Mouse (Mus musculus) cerebellum, adult 9-10 months (tissue): ENCODE measurements around the gene Wfdc17.

ENCODE experiments used
- DNase-seq: peaks from one replicate; pipeline ENCODE4 v3.0.0; 2022

Wfdc17 gene

DNA sequence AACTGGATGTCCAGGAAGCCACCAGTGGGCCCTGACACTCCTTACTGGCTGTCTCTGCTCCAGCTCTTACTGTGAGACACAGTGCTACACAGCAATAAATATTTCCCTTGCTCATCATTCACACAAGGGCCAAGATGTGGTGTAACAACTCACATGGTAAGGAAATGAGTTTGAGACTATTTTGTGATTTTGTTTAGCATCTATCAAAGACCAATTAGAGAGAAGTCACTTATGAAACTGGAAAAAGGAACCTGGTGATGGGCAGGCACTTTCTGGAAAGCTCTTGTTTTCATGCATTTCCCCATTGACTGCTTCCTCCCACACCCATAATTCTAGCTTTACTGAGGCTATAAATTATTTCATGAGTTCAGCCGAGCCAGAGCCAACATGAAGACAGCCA, at the start of gene Wfdc17:
Gene Wfdc17, plus strand, starts transcription at position 287 of the 400 bp plus-strand sequence.
- no peak for DNase-seq

DNA sequence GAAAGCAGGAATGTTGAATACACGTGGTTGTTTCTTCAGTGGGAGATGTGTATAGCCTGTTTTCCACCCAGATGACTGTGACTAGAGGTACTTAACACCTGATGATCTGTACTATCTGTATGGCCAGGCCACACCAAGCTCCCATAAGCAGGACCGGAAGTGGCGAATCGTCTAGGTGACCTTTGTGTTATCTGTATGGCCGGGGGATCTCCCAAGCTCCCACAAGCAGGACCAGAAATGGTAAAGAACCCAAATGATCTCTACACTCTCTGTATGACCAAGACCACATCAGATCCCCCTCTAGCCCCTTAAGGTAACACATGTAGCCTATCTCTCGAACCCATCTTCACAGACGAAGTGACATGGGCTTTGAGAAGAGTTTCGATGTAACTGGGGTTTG, 49.2 kb upstream of the Wfdc17 start:
- DNase-seq, result no peak

DNA sequence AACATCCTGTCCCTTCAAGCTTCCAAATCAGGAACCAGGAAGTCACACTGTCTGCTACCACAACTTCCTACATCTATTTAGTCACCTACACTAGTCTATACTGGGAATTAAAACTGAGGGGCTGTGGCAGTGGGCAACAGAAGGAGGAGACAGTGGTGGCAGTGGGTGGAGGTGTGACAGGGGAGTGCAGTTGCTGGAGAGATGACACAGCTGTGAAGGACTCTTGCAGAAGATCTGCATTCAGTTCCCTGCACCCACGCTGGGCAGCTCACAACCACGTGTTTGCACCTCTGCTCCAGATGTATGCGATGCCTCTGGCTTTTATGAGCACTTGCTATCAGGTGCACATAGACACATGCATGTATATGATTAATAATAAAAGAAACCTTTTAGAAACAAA, 46.3 kb upstream of the Wfdc17 start:
- no peak for DNase-seq

DNA sequence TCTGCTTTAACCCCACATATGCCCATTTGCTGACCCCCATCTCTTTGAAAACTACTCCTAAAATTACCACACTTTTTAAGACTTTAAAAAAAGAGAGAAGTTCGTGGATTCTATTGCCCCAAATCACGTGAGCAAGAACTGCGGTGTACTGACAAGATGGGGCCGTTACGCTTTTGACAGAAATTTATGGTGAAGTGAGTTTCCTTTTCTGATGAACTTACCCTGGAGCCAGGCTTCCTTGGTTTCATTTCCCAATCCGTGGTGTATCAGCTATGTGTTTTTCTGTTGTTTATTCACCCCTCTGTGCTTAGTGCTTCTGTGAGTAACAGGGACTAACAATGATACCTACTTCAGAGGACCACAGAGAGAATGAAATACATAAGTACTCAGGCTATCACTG, 45.0 kb upstream of the Wfdc17 start:
- no peak for DNase-seq

DNA sequence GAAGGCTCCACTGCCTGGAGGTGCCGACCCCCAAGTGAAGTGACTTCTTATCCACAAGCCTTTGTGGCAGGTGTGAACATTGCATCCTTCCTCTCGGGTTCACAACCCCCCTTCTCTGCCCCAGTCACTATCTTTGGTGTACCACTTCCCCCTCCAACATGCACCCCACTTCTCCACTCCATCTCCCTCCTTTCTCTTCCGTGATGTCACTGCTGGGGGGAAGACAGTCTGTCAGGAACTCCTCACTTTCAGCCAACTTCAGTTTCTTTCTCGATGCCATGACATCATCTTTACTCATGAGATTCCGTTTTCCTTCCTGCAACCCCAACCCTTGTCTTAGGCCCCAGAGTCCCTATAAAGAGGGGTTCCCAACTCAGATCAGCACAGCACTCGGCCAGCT, 41.6 kb upstream of the Wfdc17 start, which contains the start of gene Ccl4:
Gene Ccl4, plus strand, starts transcription at position 381 of the 400 bp plus-strand sequence.
- DNase-seq, result no peak

DNA sequence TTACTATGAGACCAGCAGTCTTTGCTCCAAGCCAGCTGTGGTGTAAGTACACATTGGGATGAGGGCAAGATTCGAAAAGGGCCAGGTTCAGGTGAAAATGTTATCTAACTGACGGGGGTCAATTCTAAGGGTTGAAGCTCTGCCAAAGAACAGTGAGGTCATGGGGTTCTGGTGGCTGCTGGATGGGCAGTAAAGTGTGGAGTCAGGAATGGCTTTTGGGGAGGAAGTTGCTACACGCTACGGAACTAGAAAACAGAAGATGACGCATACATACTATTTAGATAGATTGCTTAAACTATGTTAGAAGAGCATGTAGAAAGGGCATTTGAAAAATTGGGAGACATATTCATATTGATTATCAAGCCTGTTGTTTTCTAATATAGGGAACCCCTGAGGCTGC, 40.3 kb upstream of the Wfdc17 start:
- DNase-seq, result no peak

DNA sequence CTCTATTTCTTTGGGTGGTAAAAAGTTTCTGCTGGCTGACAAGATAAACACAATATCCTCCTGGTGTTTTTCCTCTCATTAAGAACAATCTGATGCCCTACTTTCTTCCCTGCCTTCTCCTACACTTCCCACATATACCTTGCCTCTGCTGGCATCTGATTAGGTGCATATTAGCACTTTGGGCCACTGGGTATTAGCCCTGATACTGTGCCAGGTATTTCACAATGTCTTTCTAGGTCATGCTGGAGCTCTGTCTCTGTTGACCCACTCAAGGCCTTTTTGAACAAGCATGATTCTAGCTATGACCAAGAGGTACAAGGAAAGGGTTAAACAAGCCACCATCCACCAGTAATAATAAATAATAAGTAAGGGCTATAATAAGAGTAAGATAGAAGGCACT, 32.0 kb upstream of the Wfdc17 start:
- DNase-seq, result peak; percentile 8

DNA sequence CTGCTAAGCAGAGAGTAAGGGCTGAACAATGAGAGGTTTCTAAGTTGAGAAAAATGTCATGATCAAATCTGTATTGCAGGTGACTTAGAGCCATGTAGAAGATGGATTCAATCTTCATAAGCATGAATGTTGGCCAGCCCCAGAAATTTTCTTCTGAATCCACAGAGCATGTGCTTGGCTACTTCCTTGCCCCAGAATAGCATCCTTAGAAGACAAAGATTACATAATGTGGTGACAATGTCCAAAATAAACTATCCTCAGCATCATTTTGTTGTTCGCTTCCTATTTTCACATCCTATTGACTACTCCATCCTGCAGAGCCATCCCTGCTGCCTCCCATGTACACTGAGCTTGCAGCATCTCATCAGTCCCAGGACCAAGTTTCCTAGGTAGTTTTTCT, 28.1 kb upstream of the Wfdc17 start:
- DNase-seq, result no peak

DNA sequence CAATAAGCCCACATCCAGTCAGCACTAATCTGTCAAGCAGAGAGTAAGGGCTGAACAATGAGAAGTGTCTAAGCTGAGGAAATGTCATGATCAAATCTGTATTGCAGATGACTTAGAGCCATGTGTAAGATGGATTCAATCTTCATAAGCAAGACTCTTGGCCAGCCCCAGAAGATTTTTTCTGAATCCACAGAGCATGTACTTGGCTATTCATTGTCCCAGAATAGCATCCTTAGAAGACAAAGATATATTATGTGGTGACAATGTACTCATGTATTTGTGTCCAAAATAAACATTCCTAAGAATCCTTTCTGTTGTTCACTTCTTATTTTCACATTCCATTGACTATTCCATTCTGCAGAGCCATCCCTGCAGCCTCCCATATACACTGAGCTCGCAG, 13.9 kb upstream of the Wfdc17 start:
- no peak for DNase-seq

DNA sequence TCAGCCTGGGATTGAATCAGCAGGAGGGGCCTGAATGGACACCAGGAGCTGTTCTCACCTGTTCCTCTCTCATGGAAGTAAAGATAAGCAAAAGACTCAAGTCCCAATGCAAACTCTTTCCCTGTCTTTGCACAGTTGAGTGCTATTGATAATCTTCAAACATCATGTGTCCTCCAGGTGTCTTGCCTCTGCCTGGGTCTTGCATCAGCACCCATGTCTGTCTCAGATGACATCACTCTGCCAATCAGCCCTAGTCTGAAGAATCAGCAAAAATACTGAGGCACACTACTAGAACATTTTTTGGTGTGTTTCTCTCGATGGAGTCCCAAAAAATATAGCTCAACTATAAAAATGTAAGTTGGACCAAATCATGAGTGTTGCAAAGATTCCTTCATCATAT, 11.8 kb upstream of the Wfdc17 start:
- DNase-seq, result no peak

DNA sequence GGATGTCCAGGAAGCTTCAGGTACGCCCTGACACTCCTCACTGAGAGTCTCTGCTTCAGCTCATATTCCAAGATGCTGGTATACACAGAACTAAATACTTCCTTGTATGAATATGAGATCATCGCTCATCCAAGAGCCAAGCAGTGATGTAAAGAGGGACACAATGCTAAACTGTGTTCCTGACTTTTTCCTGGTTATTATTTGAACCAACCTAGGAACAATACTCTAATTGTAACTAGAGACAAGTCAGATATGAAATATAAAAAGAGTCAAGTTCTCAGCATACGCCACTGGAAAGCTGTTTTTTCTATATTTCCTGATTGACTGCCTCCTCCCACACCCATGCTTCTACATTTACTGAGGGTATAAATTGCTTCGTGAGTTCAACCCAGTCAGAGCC, 4.9 kb downstream of the Wfdc17 start, which contains the start of gene Wfdc18:
Gene Wfdc18, plus strand, starts transcription at position 301 of the 400 bp plus-strand sequence.
- DNase-seq, result no peak

DNA sequence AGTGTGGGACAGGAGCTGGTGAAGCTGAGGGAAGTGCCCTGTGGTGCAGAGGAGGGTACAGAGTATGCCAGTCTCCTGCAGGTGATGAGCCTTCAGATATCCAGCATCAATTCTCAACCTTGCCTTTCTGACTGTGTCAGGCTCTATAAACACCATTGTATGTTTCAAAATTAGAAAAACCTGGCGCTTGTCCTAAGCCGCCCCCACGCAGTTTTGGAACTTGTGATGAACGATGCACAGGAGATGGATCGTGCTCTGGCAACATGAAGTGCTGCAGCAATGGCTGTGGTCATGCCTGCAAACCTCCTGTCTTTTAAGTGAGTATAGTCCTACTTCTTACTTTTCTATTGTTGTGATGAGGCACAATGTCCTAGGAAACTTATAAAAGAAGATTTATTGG, 5.9 kb downstream of the Wfdc17 start:
- no peak for DNase-seq

DNA sequence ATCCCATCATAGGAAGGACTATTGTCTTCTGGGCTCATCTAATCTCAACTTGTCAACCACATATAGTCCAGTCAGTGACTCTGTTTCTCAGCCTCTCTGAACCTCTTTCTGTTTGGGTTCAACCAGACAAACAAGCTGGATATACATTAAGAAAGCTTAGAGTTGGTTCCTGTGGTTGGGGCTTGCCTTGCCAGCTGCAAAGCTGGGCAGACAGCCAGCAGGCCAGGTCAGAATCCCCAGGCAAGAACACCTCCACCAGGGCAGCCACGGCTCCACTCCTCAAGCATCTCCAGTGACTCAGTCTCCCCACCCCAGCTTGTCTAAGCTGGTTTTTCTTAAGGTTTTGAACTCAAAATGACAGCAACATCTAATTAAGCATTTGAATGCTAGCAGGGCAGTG, 8.9 kb downstream of the Wfdc17 start:
- DNase-seq, result no peak

DNA sequence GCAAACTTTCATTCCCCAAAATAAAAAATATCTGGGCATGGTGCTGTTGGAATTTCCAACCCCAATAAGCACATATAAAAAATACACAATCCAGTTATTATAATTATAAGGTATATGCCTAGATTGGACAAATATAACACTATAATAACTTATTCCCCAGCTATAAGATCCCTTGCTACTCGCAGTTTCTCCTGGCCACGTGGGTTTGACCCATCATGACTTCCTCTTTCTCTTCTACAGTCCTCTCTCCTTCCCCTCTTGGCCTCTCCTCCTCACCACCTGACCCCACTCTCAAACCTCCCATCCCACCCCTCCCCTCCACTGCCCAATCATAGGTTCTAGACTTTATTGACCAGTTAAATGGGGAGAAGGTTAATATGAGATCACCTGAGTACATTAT, 10.1 kb downstream of the Wfdc17 start:
- no peak for DNase-seq

DNA sequence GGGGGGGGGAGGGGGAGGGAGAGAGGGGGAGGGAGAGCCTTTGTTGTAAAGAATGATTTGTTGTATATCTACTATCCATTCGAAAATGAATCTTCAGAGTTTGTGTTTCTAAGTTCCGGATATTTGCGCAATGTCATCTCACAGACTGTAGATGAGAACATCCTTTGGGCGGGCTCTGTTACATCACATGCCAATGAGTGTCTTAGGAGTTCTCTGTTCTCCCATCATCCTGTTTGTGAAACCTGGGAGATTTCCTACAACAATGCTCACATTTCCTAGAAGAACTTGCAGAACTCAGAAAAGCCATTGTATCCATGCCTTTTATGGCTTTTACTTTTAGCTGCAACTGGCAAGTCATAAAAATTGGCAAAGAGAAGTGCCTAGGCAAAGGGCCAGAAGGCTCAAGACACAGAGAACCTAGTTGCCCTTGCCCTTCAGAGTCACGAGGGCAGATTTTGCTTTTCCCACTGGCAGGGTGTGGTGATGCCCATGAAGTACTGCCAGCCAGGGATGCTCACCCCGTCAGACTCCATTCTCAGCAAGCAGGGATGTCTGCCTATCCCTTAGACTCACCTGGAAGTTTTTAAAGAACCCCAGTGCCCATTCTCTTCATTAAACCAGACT, 13.4 kb downstream of the Wfdc17 start:
- no peak for DNase-seq

DNA sequence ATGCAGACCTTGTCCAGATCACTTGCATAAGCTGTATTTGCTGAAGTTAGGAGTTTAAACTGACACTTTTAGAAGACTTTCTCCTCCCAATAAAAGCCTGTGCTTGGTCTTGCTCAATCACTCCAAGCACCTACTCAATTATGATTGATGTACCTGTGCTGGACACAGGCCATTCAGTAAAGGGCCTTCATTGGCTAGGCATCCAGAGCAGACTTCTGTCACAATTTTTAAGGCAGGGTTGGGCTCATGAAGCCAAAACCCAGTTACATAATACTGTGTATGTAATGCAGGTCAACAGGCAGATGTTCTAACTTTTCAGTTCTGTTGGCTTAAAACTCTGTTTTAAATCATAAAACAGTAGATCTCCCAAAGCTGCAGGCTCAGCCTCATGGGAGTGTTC, 17.0 kb downstream of the Wfdc17 start:
- no peak for DNase-seq

DNA sequence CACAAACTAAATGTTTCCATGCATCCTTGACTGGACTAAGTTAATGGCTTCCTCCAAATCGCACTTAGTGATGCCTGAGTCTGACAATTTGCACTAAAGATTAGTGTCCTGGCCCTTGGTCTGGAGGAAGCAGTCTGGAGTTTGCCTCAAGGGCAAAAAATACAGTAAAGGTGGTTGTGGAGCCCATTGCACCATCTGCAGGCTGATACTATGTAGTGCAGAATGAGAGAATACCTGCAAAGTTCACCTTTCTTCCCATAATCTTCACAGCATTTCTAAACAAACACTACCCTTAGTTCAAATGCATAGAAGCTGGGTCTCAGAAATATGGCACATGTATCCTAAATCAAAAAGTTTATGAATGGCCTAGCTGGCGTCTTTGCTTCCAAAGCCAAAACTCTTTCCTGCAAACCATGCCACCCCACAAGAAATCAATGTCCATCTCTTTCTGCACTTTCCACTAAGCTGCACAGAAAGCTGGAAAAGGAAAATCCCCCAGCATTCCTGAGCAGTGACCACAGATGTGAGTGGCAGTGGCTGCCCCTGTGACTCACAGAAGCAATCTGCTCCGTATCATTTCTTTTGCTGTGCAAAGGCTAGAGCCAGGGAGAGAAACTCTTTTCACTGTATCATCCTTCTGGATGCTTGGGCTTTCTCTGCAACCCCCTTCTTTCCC, 25.1 kb downstream of the Wfdc17 start:
- no peak for DNase-seq

DNA sequence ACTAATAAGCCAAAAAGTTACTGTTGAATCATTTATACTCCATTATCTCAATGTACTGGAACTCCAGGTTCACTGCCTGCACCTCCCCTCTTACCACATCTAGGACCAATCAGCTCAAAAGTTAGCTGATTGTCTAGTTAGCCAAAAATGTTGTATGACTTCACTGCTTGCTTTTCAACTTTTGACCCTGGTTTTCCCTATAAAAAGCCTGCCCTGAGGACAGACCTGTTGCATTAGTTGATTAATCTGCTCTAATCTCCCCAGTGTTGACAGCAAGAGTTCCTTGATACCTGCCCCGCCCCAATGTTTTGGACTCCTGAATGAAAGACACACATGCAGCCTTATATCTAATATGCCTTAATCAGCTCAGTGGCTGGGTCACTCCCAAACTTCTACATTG, 27.3 kb downstream of the Wfdc17 start:
- DNase-seq, result no peak

DNA sequence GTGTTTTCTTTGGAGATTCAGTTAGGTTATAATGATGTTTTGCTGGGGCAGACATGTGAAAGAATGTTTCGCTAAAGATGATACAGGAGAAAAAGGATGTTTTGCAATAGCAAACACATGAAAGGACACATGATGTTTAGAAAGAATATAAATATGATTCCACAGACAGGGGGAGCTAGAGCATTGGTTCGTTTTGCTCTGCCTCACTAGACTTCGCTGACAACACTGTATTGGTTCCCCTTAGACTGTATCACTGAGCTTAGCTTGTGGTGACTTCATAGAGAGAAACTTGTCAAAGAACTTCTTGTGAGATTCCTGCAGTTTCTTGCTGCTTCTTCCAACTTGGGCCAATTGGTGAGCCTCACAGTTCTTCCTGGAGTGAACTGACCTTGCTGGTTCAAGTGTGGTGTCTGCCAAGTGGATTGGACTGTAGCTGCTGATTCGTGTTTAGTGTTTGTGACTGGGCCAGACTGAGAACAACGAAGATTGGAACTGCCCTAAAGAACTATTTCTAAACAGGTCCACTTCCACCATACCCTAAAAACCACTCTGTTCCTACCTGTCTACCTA, 29.4 kb downstream of the Wfdc17 start:
- DNase-seq, result no peak

DNA sequence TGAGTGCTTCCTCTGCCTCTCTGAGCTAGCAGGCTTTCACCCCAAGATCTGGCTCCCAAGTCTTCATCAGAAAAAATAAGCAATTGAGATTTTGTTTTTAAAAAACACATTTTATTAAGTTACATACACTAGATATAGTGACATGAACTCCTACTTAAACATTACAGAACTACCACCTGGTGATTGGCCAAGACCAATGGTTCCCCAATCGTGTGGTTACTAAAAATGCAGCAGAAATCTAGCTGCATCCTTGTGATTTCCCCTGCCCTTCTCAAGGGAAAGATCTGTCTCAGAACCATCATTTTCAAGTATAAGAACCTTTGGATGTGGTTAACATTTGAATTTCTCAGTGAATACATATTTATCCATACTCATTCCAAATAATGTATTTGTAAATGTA, 30.4 kb downstream of the Wfdc17 start:
- no peak for DNase-seq

DNA sequence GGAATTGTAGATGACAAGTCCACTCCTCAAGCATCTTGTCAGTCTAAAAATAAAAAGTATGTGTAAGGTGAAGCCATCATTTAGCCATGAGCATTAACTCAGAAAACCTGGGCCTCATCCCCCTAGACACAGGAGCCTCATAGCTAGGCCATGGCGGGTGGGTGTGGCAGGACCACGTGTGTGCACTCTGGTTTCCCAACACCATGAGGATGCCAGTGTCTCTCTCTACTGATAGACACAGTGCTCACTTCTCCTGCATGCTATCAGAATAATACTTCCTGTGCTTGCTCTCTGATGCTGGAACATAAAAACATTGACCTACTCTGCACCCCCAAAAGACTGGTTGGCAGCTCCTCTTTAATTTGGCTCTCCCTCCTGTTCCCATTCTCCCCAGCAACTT, 32.1 kb downstream of the Wfdc17 start:
- no peak for DNase-seq

DNA sequence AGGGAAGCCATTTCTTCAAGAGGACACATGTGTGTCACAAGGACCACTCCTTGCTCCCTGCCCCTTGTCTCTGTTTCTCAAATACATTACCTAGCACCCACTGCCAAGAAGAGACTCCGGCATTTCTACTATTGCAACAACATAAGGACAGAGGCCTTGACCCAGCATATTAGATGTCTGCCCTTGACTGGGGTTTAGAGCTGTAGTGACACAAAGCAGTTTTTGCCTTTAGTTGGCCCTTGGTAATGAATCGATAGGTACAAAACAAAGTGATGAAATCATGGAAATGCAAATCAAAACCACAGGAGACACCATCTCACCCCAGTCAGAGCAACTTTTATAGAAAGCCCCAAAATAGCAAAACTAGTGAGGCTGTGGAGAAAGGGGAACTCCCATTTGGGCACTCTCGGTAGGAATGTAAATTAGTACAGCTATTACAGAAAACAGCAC, 33.3 kb downstream of the Wfdc17 start:
- no peak for DNase-seq

DNA sequence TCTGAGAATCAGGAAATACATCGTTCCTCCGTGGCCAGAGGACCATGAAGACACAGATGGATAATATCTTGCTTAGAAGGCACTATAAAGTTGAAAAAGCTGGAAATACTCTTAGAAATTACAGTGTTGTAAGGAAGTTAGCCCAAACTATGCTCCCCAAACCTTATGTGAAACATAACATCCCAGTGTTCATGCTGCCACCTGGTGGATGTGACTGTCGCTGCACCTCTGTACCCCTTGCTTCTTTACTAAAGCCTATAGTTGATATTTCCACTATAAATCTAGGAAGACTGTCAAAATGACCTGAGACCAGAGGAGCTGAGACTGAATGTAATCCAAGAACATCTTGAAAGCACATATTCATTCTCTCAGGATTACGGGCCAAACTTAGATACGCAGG, 35.5 kb downstream of the Wfdc17 start:
- peak; percentile 80 for DNase-seq

DNA sequence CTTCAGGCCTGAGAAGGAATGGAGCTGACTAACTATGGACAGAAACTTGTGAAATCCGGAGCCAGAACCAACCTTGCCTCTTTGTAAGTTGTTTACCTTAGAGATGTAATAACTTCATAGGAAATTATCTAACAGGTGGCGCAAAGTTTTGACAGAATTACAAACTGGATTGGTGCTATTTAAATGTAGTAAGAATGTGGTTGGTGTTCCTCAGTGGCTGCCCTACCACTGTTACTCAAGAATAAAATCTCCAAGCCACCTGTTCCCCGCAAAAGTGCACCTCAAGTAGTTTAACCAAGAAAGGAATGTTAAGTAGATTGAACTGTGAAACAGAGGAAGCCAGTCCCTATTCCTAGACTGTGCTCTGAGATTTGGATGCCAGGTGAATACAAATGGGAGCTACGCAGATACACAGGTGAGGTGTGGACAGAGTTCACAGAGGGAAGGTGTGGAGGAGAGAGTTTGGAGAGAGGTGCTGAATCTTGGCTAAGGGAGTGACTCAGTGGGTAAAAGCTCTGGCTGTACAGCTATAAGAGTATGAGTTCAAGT, 36.7 kb downstream of the Wfdc17 start:
- no peak for DNase-seq
